Mouse (Mus musculus): ENCODE measurements around the gene Fam98c.

DNA sequence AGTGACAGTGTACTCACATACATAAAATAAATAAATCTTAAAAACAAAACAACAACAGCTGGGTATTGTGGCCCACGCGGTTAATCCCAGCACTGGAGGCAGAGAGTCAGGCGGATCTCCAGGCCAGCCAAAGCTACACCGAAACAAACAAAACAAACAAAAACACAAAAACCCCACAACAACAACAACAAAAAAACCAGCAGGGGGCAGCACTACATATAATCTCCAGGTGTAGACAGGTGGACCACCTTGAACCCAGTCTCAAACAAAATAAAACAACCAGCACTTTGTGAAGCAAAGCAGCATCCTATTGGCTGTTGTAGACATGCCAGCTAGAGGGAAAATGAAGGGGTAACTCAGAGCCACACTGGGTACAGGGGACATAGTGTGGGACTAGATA is 22.1 kb upstream of the Fam98c start:
- peak; percentile 35; the same call in 1 of the 2 replicates for TF ChIP-seq CTCF (IDR thresholded peaks at IDR 0.05; ENCODE audit: low read depth)
- TF ChIP-seq EP300 (IDR thresholded peaks at IDR 0.05; ENCODE audit: low read depth): no peak

All from liver, embryonic 14.5 days (tissue).